Mouse (Mus musculus) layer of hippocampus, postnatal 10 days (tissue): ENCODE measurements around the gene Tspear. TPM values are rescaled to one million over a fixed set of nuclear protein-coding genes. Genes with fewer than 3 reads are reported as not detected.

Experiments used
- DNase-seq, 2 experiments: peaks; one replicate each; pipeline ENCODE4 v3.0.0; 2021; ENCODE audit warnings: low spot score in 2 of 2
- microRNA-seq, 2 experiments: library from miRNA; unstranded; fragments of <30 nt; microRNA quantifications; one replicate each; pipeline ENCODE4 v1.2.0; 2021
- total RNA-seq, 2 experiments: library from RNA; stranded (reverse); gene quantifications; 2 replicates each; pipeline ENCODE4 v1.2.3; 2021

Gene Tspear
- total RNA-seq, 2 experiments from 2014 or later: not detected

DNA sequence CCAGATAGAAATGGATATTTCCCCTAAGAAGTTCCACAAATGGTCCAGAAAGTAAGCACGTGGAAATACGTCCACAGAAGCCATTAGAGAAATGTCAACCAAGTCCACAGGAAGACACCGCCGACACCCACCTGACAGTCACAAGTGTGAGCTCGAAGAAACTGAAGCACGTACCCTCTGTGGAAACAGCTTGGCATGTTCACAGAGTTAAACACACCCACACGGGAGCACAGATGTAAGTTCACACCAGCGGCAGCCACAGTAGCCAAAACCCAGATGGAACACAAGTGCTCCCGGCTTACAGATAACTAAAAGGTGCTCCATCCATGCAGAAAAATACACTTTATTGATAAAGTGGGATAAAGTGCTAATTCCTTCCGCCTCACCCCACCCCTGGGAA is 241.0 kb downstream of the Tspear start:
- DNase-seq: no peak

Small RNA genes lying within 50 kb of the gene (microRNA-seq; reads per million reads assigned to microRNA genes)
- 10.6 to 36.0 reads per million in 2 experiments for gene Mir1930

Other genes starting within 250 kb of the Tspear start
- 10 to 100 TPM; 36.5 to 39.7 TPM for gene Fam207a, start 170.8 kb upstream of the Tspear start, total RNA-seq
- 1 to 10 TPM; 3.5 to 3.8 TPM for gene Itgb2, start 156.3 kb upstream of the Tspear start, total RNA-seq
- 10 to 100 TPM; 71.6 to 82.0 TPM for gene Pttg1ip, start 104.8 kb upstream of the Tspear start, total RNA-seq
- 100 to 1,000 TPM; 129 to 156 TPM for gene Sumo3, start 80.5 kb upstream of the Tspear start, total RNA-seq
- 10 to 100 TPM; 17.9 to 34.8 TPM for gene Gm49325, start 80.4 kb upstream of the Tspear start, total RNA-seq
- 10 to 100 TPM; 46.6 to 54.3 TPM for gene Ube2g2, start 64.3 kb upstream of the Tspear start, total RNA-seq
- gene Gm19402, start 4.2 kb downstream of the Tspear start, total RNA-seq: not detected
- gene Gm9508, start 10.7 kb downstream of the Tspear start, total RNA-seq: not detected
- not detected for gene Gm10272, start 20.1 kb downstream of the Tspear start, total RNA-seq
- not detected for gene Gm10024, start 24.9 kb downstream of the Tspear start, total RNA-seq
- gene Gm10142, start 29.2 kb downstream of the Tspear start, total RNA-seq: not detected
- gene Krtap12-1, start 34.0 kb downstream of the Tspear start, total RNA-seq: not detected
- gene Gm10100, start 39.9 kb downstream of the Tspear start, total RNA-seq: not detected
- gene Gm18596, start 56.1 kb downstream of the Tspear start, total RNA-seq: not detected
- not detected for gene Gm9736, start 64.8 kb downstream of the Tspear start, total RNA-seq
- not detected for gene Gm3233, start 73.1 kb downstream of the Tspear start, total RNA-seq
- gene Gm3238, start 84.8 kb downstream of the Tspear start, total RNA-seq: not detected
- not detected for gene Gm7138, start 90.4 kb downstream of the Tspear start, total RNA-seq
- not detected for gene Gm3250, start 96.0 kb downstream of the Tspear start, total RNA-seq
- not detected for gene Gm7137, start 101.6 kb downstream of the Tspear start, total RNA-seq
- not detected for gene Gm9639, start 108.5 kb downstream of the Tspear start, total RNA-seq
- not detected for gene Gm19668, start 112.6 kb downstream of the Tspear start, total RNA-seq
- gene Gm9507, start 125.3 kb downstream of the Tspear start, total RNA-seq: not detected
- gene Gm2696, start 128.1 kb downstream of the Tspear start, total RNA-seq: not detected
- gene Krtap10-4, start 140.5 kb downstream of the Tspear start, total RNA-seq: not detected
- not detected for gene Krtap10-10, start 149.4 kb downstream of the Tspear start, total RNA-seq
- gene Gm36176, start 160.2 kb downstream of the Tspear start, total RNA-seq: not detected
- gene Gm10318, start 166.3 kb downstream of the Tspear start, total RNA-seq: not detected
- not detected for gene Gm3285, start 175.4 kb downstream of the Tspear start, total RNA-seq
- 10 to 100 TPM; 19.2 to 20.6 TPM for gene Lrrc3, start 216.0 kb downstream of the Tspear start, total RNA-seq